Mouse (Mus musculus) liver, adult (tissue): ENCODE data around the gene Rarres2.

ENCODE experiments used
- GATA4 ChIP-seq: IDR thresholded peaks from 2 replicates; pipeline ENCODE4 v1.6.1; 2014; ENCODE audit warnings: mild to moderate bottlenecking, low read length; ENCODE audit not compliant: insufficient replicate concordance

Rarres2 gene

DNA sequence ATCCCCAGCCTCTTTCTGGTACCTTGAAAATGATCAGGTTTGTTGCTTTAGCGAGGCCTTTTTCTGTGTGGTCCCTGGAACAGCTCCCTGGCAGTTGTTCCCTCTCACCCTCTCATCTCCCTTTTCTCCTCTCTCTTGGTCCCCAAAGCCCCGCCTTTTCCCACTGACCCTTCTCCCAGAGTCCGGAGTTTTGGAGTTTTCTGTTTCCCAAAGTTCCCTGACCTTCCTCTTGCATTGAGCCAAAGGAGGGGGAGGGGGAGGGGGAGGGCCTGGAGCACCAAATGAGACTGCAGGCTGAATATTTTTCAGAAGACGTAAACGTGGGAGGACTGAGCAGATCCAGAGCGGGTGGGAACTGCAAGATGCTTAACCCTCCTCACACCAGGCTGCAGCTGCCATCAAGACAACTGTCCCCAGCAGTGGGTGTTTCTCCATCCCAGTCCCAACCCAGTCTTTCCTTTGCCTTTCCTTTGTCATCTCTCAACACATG lies at the start of gene Rarres2:
Rarres2 (minus strand) TSS at position 218 of the 490 bp plus-strand sequence.
- TF ChIP-seq GATA4: no peak

DNA sequence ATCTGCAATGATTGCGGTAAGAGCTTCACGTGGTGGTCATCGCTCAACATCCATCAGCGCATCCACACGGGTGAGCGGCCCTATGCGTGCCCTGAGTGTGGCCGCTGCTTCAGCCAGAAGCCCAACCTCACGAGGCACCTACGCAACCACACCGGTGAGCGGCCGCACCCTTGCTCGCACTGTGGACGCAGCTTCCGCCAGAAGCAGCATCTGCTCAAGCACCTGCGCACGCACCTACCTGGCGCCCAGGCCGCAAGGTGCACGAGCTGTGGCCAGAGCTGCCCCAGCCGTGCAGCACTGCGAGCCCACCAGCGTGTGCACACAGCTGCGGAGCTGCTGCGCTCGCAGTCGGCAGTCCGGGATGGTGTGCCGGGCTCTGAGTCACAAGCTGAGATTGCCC lies 47.4 kb upstream of the Rarres2 start:
- no peak for TF ChIP-seq GATA4

DNA sequence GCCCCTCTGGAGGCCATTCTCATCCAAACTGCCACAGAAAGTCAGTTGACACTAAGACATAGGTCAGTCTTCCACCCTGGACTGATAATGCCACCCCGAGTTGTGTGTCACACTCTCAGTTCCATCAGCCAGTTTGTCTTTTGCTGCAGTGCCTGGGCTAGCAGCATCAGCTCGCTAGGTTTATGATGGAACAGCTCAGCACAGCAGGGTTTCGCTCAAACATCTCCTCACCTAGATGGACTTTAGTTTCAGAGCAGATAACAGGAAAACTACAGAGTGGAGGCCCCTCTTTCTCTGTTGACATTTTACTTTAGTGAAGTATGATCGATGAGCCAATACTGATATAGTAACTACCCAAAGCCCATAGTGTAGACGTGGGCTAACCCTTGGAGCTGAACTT lies 42.2 kb upstream of the Rarres2 start:
- no peak for TF ChIP-seq GATA4

DNA sequence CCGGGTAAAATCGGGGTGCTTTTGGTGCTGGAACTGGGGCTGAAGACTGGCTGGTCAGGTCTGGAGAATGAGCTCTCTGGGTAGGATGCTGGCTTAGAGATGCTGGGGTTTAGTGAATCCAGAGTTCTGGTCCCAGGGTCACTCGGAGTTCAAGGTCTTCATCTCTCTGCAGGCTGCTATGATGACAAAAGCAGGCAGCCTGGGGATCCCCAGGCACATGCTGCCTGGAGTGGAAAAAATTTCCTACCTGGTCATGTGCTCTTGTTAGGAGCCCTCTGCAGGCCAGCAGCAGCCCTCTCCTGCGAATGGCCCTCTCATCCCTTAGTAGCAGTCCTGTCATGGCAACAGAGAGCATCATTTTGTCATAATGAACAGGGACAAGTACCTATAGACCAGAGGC lies 40.9 kb upstream of the Rarres2 start:
- no peak for TF ChIP-seq GATA4

DNA sequence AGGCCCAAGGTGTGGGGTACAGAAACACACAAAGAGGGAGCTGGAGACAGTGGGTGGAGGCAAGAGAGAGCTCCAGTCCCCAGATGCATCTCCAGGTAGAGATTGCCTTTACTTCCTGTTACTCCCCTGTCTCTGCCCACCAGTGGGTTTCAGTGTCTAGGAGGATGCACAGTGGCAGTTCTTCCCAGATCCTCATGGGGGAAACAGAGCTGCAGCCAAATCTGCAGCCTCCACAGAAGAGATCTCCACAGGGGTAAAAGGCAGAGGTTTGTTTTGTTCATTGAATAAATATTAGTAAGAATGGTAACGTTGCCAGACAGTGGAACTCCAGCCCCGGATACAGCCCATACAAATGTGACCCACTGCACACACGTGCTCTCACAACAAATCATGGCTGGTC lies 38.1 kb upstream of the Rarres2 start:
- TF ChIP-seq GATA4: no peak

DNA sequence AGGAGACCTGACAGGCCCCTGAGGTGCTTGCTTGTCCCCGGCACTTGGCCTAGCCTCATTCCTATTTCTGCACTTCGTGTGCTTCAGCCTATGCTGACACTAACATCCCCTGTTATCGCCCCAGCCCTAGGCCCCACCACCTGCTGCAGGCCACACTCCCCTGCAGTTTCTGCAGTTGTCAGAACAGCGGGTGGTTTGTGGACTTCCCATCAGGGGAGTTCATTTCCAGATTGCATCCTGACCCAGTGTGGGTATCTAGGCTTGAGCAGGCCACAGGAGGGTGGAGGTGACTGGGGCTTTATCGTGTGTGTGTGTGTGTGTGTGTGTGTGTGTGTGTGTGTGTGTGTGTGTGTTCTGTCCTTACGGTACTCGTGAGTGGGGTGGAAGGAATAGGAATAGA lies 36.9 kb upstream of the Rarres2 start:
- no peak for TF ChIP-seq GATA4

DNA sequence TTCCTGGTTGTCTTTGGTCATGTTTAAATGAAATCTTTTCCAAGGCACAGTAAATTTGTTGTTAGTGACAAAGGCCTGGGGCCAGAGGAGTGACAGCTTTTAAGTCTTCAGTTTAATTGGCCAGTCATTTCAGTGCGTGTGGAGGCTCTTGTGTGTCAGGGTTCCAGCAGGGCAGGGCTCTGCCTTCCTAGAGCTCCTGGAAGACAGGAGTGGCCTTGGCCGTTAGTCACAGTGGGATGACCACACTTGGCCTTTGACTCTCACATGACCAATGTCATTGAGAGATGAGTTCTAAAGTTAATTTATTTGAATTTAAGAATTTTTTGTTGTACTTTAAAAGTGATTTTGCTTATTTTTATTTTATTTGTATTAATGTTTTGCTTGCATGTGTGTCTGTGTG lies 35.5 kb upstream of the Rarres2 start:
- TF ChIP-seq GATA4: no peak

DNA sequence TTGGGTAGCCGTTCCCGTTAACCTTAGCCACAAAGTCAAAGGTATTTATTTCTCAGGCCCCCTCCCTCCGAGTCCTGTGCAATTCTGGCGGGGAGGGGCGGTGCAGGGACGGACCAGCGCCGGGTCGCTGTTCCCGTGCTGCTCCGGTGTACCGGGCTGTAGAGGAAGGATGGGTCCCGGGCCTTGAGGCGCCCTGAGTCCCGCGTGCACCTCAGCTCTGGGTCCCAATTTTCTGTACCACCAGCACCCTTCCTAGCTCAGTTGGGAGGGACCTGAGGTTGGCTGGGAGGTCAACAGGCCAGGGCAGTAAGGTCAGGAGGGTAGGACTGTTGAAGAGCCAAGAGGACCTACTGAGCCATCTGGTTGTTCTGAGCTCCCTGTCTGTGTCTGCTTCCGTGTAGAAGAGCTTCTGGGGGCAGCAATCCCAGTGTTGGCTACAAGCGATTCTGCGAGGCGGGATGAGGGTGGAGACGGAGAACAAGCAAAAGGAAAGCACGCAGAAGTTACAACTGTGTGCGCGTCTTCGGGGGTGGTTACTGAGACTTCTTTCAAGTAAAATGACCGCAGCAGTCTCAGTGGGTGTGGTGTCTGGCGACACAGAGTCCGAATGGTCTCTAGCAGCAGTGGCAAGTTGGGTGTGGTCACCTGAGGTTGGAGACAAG lies 29.6 kb upstream of the Rarres2 start:
- no peak for TF ChIP-seq GATA4

DNA sequence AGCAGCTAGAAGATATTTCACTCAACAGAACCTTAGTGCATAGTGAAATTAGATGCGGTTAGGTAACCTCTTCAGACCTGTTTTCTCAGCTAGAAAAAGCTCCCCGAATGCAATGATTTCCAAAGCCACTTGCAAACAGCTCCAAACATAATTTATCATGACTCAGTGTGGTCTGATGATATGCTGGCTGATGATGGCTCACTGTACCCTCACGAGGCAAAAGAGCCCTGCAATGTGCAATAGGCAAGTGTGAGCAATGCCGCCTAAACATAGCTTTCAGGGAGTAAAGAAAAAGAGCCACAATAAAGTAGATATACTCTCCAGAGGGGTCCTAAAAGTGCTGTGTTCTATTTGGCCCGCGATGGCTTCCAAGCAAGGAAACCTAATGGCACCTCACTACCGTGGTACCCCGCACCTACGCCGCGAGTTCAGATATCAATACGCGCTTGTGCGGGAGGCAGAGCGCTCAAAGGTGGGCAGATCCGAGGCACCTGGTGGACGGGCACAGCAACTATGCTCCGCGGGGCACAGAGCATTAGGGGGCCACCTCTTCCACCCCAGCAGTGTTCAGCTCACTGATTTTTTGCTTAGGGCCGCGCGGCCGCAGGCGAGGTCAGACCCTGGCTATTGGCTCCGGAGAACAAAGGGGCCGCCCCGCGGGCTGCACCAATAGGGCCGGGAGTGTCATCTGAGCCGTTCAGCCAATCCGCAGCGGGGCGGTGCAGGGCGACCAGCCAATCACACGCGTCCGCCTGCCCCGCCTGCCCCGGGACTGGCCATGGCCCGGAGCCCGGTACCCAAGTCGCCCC lies 28.9 kb upstream of the Rarres2 start, which contains the start of gene Zfp775:
Zfp775 (plus strand) TSS at position 793 of the 809 bp plus-strand sequence.
- no peak for TF ChIP-seq GATA4

DNA sequence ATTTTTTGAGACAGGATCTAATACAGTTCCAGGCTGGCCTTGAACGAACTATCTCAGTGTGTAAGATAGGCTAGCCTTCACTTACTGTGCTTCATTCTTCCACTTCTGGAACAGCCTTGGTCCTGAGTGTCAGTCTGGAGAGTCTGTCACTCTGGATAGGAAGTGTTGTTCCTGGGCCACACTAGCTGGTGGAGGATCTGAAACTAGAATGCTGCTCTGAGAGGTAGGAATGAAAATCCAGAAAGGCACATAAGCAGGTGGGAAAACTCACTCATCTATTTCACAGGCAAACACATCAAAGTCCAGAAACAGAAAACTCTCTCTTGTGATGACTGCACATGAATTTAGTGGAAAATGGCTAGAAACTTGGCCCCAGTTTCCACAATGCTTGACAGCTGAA lies 28.0 kb upstream of the Rarres2 start:
- TF ChIP-seq GATA4: no peak

DNA sequence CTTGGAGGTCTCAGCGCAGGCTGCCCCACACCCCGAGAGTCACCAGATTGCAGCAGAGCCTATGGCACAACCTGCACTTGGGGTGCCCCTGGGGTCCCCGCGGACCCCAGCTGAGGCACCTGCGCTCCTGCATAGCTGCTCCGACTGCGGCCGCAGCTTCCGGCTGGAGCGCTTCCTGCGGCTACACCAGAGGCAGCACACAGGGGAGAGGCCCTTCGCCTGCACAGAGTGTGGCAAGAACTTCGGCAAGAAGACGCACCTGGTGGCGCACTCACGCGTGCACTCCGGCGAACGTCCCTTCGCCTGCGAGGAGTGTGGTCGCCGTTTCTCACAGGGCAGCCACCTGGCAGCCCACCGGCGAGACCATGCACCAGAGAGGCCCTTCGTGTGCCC lies 24.6 kb upstream of the Rarres2 start:
- TF ChIP-seq GATA4: no peak

DNA sequence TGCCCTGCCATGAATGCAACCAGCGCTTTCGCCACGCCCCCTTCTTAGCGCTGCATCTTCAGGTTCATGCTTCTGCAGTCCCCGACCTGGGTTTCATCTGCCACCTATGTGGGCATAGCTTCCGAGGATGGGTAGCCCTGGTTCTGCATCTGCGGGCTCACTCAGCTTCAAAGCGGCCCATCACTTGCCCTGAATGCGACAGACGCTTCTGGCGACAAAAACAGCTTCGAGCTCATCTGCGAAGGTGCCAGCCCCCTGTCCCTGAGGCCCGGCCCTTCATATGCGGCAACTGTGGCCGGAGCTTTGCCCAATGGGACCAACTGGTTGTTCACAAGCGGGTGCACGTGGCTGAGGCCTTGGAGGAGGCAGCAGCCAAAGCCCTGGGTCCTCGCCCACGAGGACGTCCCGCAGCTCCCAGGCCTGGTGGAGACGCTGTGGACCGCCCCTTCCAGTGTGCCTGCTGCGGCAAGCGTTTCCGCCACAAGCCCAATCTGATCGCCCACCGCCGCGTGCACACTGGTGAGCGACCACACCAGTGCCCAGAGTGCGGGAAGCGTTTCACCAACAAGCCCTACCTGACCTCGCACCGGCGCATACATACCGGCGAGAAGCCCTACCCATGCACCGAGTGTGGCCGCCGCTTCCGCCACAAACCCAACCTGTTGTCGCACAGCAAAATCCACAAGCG lies 24.1 kb upstream of the Rarres2 start:
- TF ChIP-seq GATA4: no peak

DNA sequence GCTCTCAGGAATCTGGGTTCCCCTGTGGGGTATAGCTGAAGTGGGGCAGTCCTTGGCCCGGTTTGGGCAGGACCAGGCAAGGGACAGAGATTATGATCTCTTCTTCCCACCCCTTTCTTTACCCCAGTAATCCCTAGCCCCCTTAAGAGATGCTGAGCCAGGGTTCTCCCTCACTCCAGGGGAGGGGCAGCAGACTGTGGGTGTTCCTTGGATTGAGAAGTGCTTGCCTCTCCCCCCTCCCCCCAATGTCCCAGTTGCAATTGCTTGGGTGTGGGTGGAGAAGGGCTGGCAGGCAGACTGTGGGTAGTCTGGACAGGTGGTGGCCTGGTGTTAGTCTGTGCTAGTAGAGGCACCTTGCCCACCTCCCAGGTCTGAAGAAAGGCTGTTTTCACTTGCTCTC lies 22.7 kb upstream of the Rarres2 start:
- no peak for TF ChIP-seq GATA4

DNA sequence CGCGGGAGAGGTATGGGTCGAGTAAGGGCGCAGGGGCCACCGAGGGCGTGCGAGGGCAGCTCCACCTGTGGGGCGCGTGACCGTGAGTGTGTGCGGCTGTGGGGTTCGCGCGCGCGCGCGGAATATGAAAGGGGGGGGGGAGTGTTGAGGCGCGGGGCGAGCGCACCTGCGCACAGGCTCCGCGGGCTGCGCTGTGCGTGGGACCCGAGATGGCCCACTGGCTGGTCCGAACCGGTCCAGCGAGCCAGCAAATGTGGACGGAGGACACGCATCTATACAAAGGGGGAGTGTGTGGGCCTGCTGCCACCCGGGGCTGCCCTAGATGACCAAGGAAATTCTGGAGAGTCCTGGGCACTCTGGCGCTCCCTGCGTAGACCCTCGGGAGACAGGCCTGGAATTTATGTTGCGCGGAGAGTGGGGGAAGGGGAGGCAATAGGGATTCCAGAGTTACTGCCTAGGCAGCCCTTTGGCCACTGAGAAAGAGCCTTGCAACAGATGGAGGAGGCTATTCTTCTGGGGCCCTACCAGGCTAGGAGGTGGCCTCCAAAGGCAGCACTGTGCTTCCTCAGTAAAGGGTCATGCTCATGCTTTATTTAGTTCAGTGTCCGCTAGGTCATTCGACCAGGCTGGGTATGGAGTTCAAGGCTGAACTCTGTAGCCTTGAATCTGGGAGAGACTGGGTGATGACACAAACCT lies 21.6 kb upstream of the Rarres2 start:
- no peak for TF ChIP-seq GATA4
